Mouse (Mus musculus) gastrocnemius, postnatal 14 days (tissue): Measurements from ENCODE around the gene Ctbp2. TPM values are rescaled to one million over a fixed set of nuclear protein-coding genes. Genes with fewer than 3 reads are reported as not detected.
"Not testable (repeated sequence)": the region's sequence is repeated elsewhere in the genome, so short reads cannot be mapped to it uniquely, and the experiment has no call there.

Experiments used
- DNase-seq: peaks from one replicate; pipeline ENCODE4 v3.0.0; 2021; ENCODE audit warnings: mixed read lengths
- intact Hi-C: fragments of 180-260 bp; cut with DNase I; formaldehyde crosslinking; loops from one replicate; pipeline ENCODE4 v1.15.1; 2025; ENCODE audit warnings: low total_unique reads
- total RNA-seq, 2 experiments: library from RNA; stranded (reverse); gene quantifications; 2 replicates each; pipeline ENCODE4 v1.2.3; 2021

The Ctbp2 gene
- total RNA-seq, 2 experiments from 2014 or later = 22.4 to 29.3 TPM

GRCm38 (mm10) chr7:133121661-133122378, 2.3 kb downstream of the Ctbp2 start:
- intact Hi-C loops = loop anchor here (5.0 kb wide), 1 partner anchor 65 kb away; no protein-coding TSS in a partner anchor
- DNase-seq = peak; percentile 35

GRCm38 (mm10) chr7:133121080-133121607, 3.0 kb downstream of the Ctbp2 start:
- intact Hi-C loops = loop anchor here (5.0 kb wide), 1 partner anchor 64 kb away; no protein-coding TSS in a partner anchor
- no peak for DNase-seq

GRCm38 (mm10) chr7:133120221-133120751, 3.9 kb downstream of the Ctbp2 start:
- DNase-seq = no peak
- intact Hi-C loops = loop anchor here (5.0 kb wide), 1 partner anchor 63 kb away; no protein-coding TSS in a partner anchor

GRCm38 (mm10) chr7:133117815-133118214, 6.3 kb downstream of the Ctbp2 start:
- DNase-seq = no peak
- intact Hi-C loops = loop anchor here (10.0 kb wide), 1 partner anchor 83 kb away; no protein-coding TSS in a partner anchor

- DNase-seq = no peak
- intact Hi-C loops = loop anchor here (10.0 kb wide), 1 partner anchor 82 kb away; no protein-coding TSS in a partner anchor
These were observed 7.6 kb downstream of the Ctbp2 start for GRCm38 (mm10) chr7:133116542-133116941.

GRCm38 (mm10) chr7:133115886-133116285, 8.3 kb downstream of the Ctbp2 start:
- no peak for DNase-seq
- intact Hi-C loops = loop anchor here (10.0 kb wide), 1 partner anchor 81 kb away; no protein-coding TSS in a partner anchor

- intact Hi-C loops = loop anchor here (10.0 kb wide), 1 partner anchor 80 kb away; no protein-coding TSS in a partner anchor
- DNase-seq = peak; percentile 17
These were observed 9.2 kb downstream of the Ctbp2 start for GRCm38 (mm10) chr7:133114847-133115470.

- intact Hi-C loops = loop anchor here (10.0 kb wide), 1 partner anchor 79 kb away; no protein-coding TSS in a partner anchor
- DNase-seq = no peak
These were observed 10.8 kb downstream of the Ctbp2 start for GRCm38 (mm10) chr7:133113185-133113895.

- DNase-seq = no peak
- intact Hi-C loops = loop anchor here (10.0 kb wide), 1 partner anchor 78 kb away; no protein-coding TSS in a partner anchor
These were observed 11.8 kb downstream of the Ctbp2 start for GRCm38 (mm10) chr7:133112351-133112831.

GRCm38 (mm10) chr7:133109442-133109841, 14.7 kb downstream of the Ctbp2 start:
- no peak for DNase-seq
- intact Hi-C loops = no loop called here

GRCm38 (mm10) chr7:133108695-133109094, 15.5 kb downstream of the Ctbp2 start:
- intact Hi-C loops = no loop called here
- no peak for DNase-seq

GRCm38 (mm10) chr7:133102578-133102977, 21.6 kb downstream of the Ctbp2 start:
- intact Hi-C loops = no loop called here
- DNase-seq = peak; percentile 50

GRCm38 (mm10) chr7:133101070-133101469, 23.1 kb downstream of the Ctbp2 start:
- peak; percentile 24 for DNase-seq
- intact Hi-C loops = no loop called here

GRCm38 (mm10) chr7:133100178-133100577, 24.0 kb downstream of the Ctbp2 start:
- intact Hi-C loops = no loop called here

GRCm38 (mm10) chr7:133099266-133099665, 24.9 kb downstream of the Ctbp2 start:
- intact Hi-C loops = no loop called here
- DNase-seq = no peak

More at GRCm38 (mm10) chr7:133100178-133100577, 24.0 kb downstream of the Ctbp2 start:
- no peak for DNase-seq

GRCm38 (mm10) chr7:133098118-133098793, 25.9 kb downstream of the Ctbp2 start:
- peak; percentile 24 for DNase-seq
- intact Hi-C loops = no loop called here

GRCm38 (mm10) chr7:133095610-133096009, 28.5 kb downstream of the Ctbp2 start:
- intact Hi-C loops, DNase-seq: not testable (repeated sequence)

- DNase-seq = no peak
- intact Hi-C loops = no loop called here
These were observed 29.3 kb downstream of the Ctbp2 start for GRCm38 (mm10) chr7:133094711-133095495.
